Mouse (Mus musculus): ENCODE measurements at regions not wholly inside any gene's neighbourhood (a gene's known extent, or its start where the extent isn't known, plus 50 kb on each side); places are given as distances from the start of the nearest gene placed in this dataset.

GRCm38 (mm10) chr2:108584799-108585198 is 695.7 kb upstream of the Kif18a start:
- DNase-seq (ENCODE audit: low read depth, low spot score) = no peak

GRCm38 (mm10) chr2:108593555-108593954 is 687.0 kb upstream of the Kif18a start:
- DNase-seq (ENCODE audit: low read depth, low spot score) = no peak

GRCm38 (mm10) chr2:108600346-108600745 is 680.2 kb upstream of the Kif18a start:
- DNase-seq (ENCODE audit: low read depth, low spot score) = no peak

GRCm38 (mm10) chr2:108619580-108619979 is 661.0 kb upstream of the Kif18a start:
- no peak for DNase-seq (ENCODE audit: low read depth, low spot score)

GRCm38 (mm10) chr2:108622367-108623162 is 658.0 kb upstream of the Kif18a start:
- no peak for DNase-seq (ENCODE audit: low read depth, low spot score)

GRCm38 (mm10) chr2:108635644-108636043 is 644.9 kb upstream of the Kif18a start:
- no peak for DNase-seq (ENCODE audit: low read depth, low spot score)

- no peak for DNase-seq (ENCODE audit: low read depth, low spot score)
Measured at GRCm38 (mm10) chr2:108660697-108661388, 619.7 kb upstream of the Kif18a start.

- DNase-seq (ENCODE audit: low read depth, low spot score) = no peak
Measured at GRCm38 (mm10) chr2:108677777-108678380, 602.7 kb upstream of the Kif18a start.

GRCm38 (mm10) chr2:108681574-108681973 is 599.0 kb upstream of the Kif18a start:
- no peak for DNase-seq (ENCODE audit: low read depth, low spot score)

- DNase-seq (ENCODE audit: low read depth, low spot score) = no peak
Measured at GRCm38 (mm10) chr2:108686019-108686743, 594.4 kb upstream of the Kif18a start.

GRCm38 (mm10) chr2:108690091-108690490 is 590.4 kb upstream of the Kif18a start:
- DNase-seq (ENCODE audit: low read depth, low spot score) = no peak

GRCm38 (mm10) chr2:108691156-108692007 is 589.2 kb upstream of the Kif18a start:
- no peak for DNase-seq (ENCODE audit: low read depth, low spot score)

- no peak for DNase-seq (ENCODE audit: low read depth, low spot score)
Measured at GRCm38 (mm10) chr2:108701308-108701707, 579.2 kb upstream of the Kif18a start.

- no peak for DNase-seq (ENCODE audit: low read depth, low spot score)
Measured at GRCm38 (mm10) chr2:108707856-108708855, 572.4 kb upstream of the Kif18a start.

- DNase-seq (ENCODE audit: low read depth, low spot score) = no peak
Measured at GRCm38 (mm10) chr2:108742079-108742478, 538.5 kb upstream of the Kif18a start.

- no peak for DNase-seq (ENCODE audit: low read depth, low spot score)
Measured at GRCm38 (mm10) chr2:108743511-108743910, 537.0 kb upstream of the Kif18a start.

- DNase-seq (ENCODE audit: low read depth, low spot score) = no peak
Measured at GRCm38 (mm10) chr2:108744797-108745196, 535.7 kb upstream of the Kif18a start.

GRCm38 (mm10) chr2:108753494-108754225 is 526.9 kb upstream of the Kif18a start:
- DNase-seq (ENCODE audit: low read depth, low spot score) = no peak

- no peak for DNase-seq (ENCODE audit: low read depth, low spot score)
Measured at GRCm38 (mm10) chr2:108755821-108756220, 524.7 kb upstream of the Kif18a start.
